Mouse (Mus musculus): ENCODE measurements around the gene Mpp3. TPM values are rescaled to one million over a fixed set of nuclear protein-coding genes. Genes with fewer than 3 reads are reported as not detected.
A peak's percentile ranks its signal among the peaks of the same experiment; 100 is the strongest.

Mpp3 gene
- not detected in 2 replicates for polyA plus RNA-seq (2012; ENCODE audit: insufficient read depth, insufficient read length, low replicate concordance, missing spikeins)

GRCm38 (mm10) chr11:102028087-102028816 is at the start of gene Mpp3:
Gene Mpp3 (minus strand): TSS chr11:102028461.
- peak within 1 kb of the TSS; percentile 73; the same call in 1 of the 2 replicates for H3K4me3 ChIP-seq (ENCODE audit: insufficient read depth, low read depth, low read length)
- H3K4me1 ChIP-seq (ENCODE audit: control insufficient read depth, insufficient read depth, low read length), result peaks cover 25% of the 10 kb centered on the region
- no peak for TF ChIP-seq POLR2A (IDR thresholded peaks at IDR 0.05; ENCODE audit: insufficient read depth, low read depth, low read length)
- H3K27ac ChIP-seq (ENCODE audit: insufficient read depth, low read depth, low read length), result peak within 1 kb of the TSS; percentile 13
- 64% methylated on average over 6 of the region's 6 CpGs for WGBS

GRCm38 (mm10) chr11:102073722-102074121 is 45.5 kb upstream of the Mpp3 start:
- 63% methylated on average over 14 of the region's 14 CpGs for whole genome bisulfite sequencing

GRCm38 (mm10) chr11:102072729-102073128 is 44.5 kb upstream of the Mpp3 start:
- Histone ChIP-seq H3K27ac (ENCODE audit: insufficient read depth, low read depth, low read length) (no peak overlapping the region), H3K4me3 (ENCODE audit: insufficient read depth, low read depth, low read length) (no peak overlapping the region), H3K4me1 (ENCODE audit: control insufficient read depth, insufficient read depth, low read length) (peaks cover 13% of the 10 kb centered on the region)
- TF ChIP-seq CTCF (IDR thresholded peaks at IDR 0.05; ENCODE audit: insufficient read depth, low read depth, low read length), result no peak
- no peak for TF ChIP-seq POLR2A (IDR thresholded peaks at IDR 0.05; ENCODE audit: insufficient read depth, low read depth, low read length)
- 76% methylated on average over 5 of the region's 5 CpGs for WGBS

More at GRCm38 (mm10) chr11:102073722-102074121, 45.5 kb upstream of the Mpp3 start:
- no peak for TF ChIP-seq CTCF (IDR thresholded peaks at IDR 0.05; ENCODE audit: insufficient read depth, low read depth, low read length)
- no peak for TF ChIP-seq POLR2A (IDR thresholded peaks at IDR 0.05; ENCODE audit: insufficient read depth, low read depth, low read length)
- Histone ChIP-seq H3K27ac (ENCODE audit: insufficient read depth, low read depth, low read length) (no peak overlapping the region), H3K4me3 (ENCODE audit: insufficient read depth, low read depth, low read length) (no peak overlapping the region), H3K4me1 (ENCODE audit: control insufficient read depth, insufficient read depth, low read length) (peaks cover 13% of the 10 kb centered on the region)

GRCm38 (mm10) chr11:102070426-102070825 is 42.2 kb upstream of the Mpp3 start:
- WGBS, result 24% methylated on average over 13 of the region's 13 CpGs
- Histone ChIP-seq H3K27ac (ENCODE audit: insufficient read depth, low read depth, low read length) (no peak overlapping the region), H3K4me3 (ENCODE audit: insufficient read depth, low read depth, low read length) (no peak overlapping the region), H3K4me1 (ENCODE audit: control insufficient read depth, insufficient read depth, low read length) (peaks cover 13% of the 10 kb centered on the region)
- TF ChIP-seq POLR2A (IDR thresholded peaks at IDR 0.05; ENCODE audit: insufficient read depth, low read depth, low read length) (no peak), CTCF (IDR thresholded peaks at IDR 0.05; ENCODE audit: insufficient read depth, low read depth, low read length) (no peak)

GRCm38 (mm10) chr11:102069633-102070032 is 41.4 kb upstream of the Mpp3 start:
- peaks cover 13% of the 10 kb centered on the region for H3K4me1 ChIP-seq (ENCODE audit: control insufficient read depth, insufficient read depth, low read length)
- WGBS, result 72% methylated on average over 11 of the region's 11 CpGs
- TF ChIP-seq CTCF (IDR thresholded peaks at IDR 0.05; ENCODE audit: insufficient read depth, low read depth, low read length) (no peak), POLR2A (IDR thresholded peaks at IDR 0.05; ENCODE audit: insufficient read depth, low read depth, low read length) (no peak)
- no peak overlapping the region for H3K4me3 ChIP-seq (ENCODE audit: insufficient read depth, low read depth, low read length)
- H3K27ac ChIP-seq (ENCODE audit: insufficient read depth, low read depth, low read length), result no peak overlapping the region

- Histone ChIP-seq H3K4me1 (ENCODE audit: control insufficient read depth, insufficient read depth, low read length) (peaks cover 11% of the 10 kb centered on the region), H3K4me3 (ENCODE audit: insufficient read depth, low read depth, low read length) (no peak overlapping the region), H3K27ac (ENCODE audit: insufficient read depth, low read depth, low read length) (no peak overlapping the region)
- no peak for TF ChIP-seq CTCF (IDR thresholded peaks at IDR 0.05; ENCODE audit: insufficient read depth, low read depth, low read length)
- TF ChIP-seq POLR2A (IDR thresholded peaks at IDR 0.05; ENCODE audit: insufficient read depth, low read depth, low read length), result no peak
- 53% methylated on average over 2 of the region's 2 CpGs for WGBS
Measured at GRCm38 (mm10) chr11:102068969-102069368, 40.7 kb upstream of the Mpp3 start.

- TF ChIP-seq POLR2A (IDR thresholded peaks at IDR 0.05; ENCODE audit: insufficient read depth, low read depth, low read length) (no peak), CTCF (IDR thresholded peaks at IDR 0.05; ENCODE audit: insufficient read depth, low read depth, low read length) (no peak)
- H3K4me1 ChIP-seq (ENCODE audit: control insufficient read depth, insufficient read depth, low read length), result peaks cover 9% of the 10 kb centered on the region
Measured at GRCm38 (mm10) chr11:102063076-102063475, 34.8 kb upstream of the Mpp3 start.

GRCm38 (mm10) chr11:102061941-102062473 is 33.7 kb upstream of the Mpp3 start:
- H3K27ac ChIP-seq (ENCODE audit: insufficient read depth, low read depth, low read length), result no peak overlapping the region
- H3K4me1 ChIP-seq (ENCODE audit: control insufficient read depth, insufficient read depth, low read length), result peaks cover 9% of the 10 kb centered on the region
- H3K4me3 ChIP-seq (ENCODE audit: insufficient read depth, low read depth, low read length), result no peak overlapping the region
- TF ChIP-seq POLR2A (IDR thresholded peaks at IDR 0.05; ENCODE audit: insufficient read depth, low read depth, low read length), result no peak
- no peak for TF ChIP-seq CTCF (IDR thresholded peaks at IDR 0.05; ENCODE audit: insufficient read depth, low read depth, low read length)
- 54% methylated on average over 16 of the region's 16 CpGs for WGBS

More at GRCm38 (mm10) chr11:102063076-102063475, 34.8 kb upstream of the Mpp3 start:
- Histone ChIP-seq H3K27ac (ENCODE audit: insufficient read depth, low read depth, low read length) (no peak overlapping the region), H3K4me3 (ENCODE audit: insufficient read depth, low read depth, low read length) (no peak overlapping the region)
- WGBS, result 78% methylated on average over 13 of the region's 13 CpGs

- Histone ChIP-seq H3K4me1 (ENCODE audit: control insufficient read depth, insufficient read depth, low read length) (peaks cover 9% of the 10 kb centered on the region), H3K4me3 (ENCODE audit: insufficient read depth, low read depth, low read length) (peak overlapping the region; percentile 28), H3K27ac (ENCODE audit: insufficient read depth, low read depth, low read length) (no peak overlapping the region)
- 10% methylated on average over 23 of the region's 23 CpGs for WGBS
- TF ChIP-seq POLR2A (IDR thresholded peaks at IDR 0.05; ENCODE audit: insufficient read depth, low read depth, low read length), result no peak
- TF ChIP-seq CTCF (IDR thresholded peaks at IDR 0.05; ENCODE audit: insufficient read depth, low read depth, low read length), result peak; percentile 80
Measured at GRCm38 (mm10) chr11:102061236-102061940, 33.1 kb upstream of the Mpp3 start.

Data from olfactory bulb, adult 2 months (tissue).